Mouse (Mus musculus) liver, embryonic 18 days (tissue): ENCODE measurements around the gene Srsy. TPM values are rescaled to one million over a fixed set of nuclear protein-coding genes. Genes with fewer than 3 reads are reported as not detected.

Experiments
- polyA plus RNA-seq: library from polyadenylated mRNA; depleted of rRNA; stranded (reverse); fragments of >200 nt; gene quantifications from 2 replicates; pipeline ENCODE4 v1.2.3, GENCODE M21; 2012; rRNA removed

The Srsy gene
- not detected in 2 replicates for polyA plus RNA-seq

GRCm38 (mm10) chrY:17937230-17937629, at the start of gene Srsy:
Gene Srsy (minus strand): TSS chrY:17937330.

Other genes with a start within 250 kb of the Srsy start
- gene Gm21904, start 91.1 kb downstream of the Srsy start, polyA plus RNA-seq, result not detected in 2 replicates
- gene Gm20772, start 62.6 kb downstream of the Srsy start, polyA plus RNA-seq, result not detected in 2 replicates
- gene Gm20831, start 62.6 kb downstream of the Srsy start, polyA plus RNA-seq, result not detected in 2 replicates
- gene Gm21764, start 124.5 kb upstream of the Srsy start, polyA plus RNA-seq, result not detected in 2 replicates
- not detected in 2 replicates for gene Ssty1, start 151.8 kb upstream of the Srsy start, polyA plus RNA-seq